Mouse (Mus musculus): ENCODE results near the gene Vmn2r35.
"Not testable (repeated sequence)": the region's sequence is repeated elsewhere in the genome, so short reads cannot be mapped to it uniquely, and the experiment has no call there.

GRCm38 (mm10) chr7:7794196-7794595 is 25.5 kb downstream of the Vmn2r35 start:
- TF ChIP-seq MYOG (IDR thresholded peaks at IDR 0.05; ENCODE audit: control insufficient read depth in 1 of 3, insufficient read depth in 1 of 3, insufficient read length in 2 of 3, low read depth in 2 of 3); MAX (IDR thresholded peaks at IDR 0.05; ENCODE audit: low read depth); REST (IDR thresholded peaks at IDR 0.05; ENCODE audit: insufficient read depth, insufficient read length); POLR2A (IDR thresholded peaks at IDR 0.05; ENCODE audit: insufficient read length, low read depth); TCF12 (IDR thresholded peaks at IDR 0.05; ENCODE audit: insufficient read depth, poor library complexity, severe bottlenecking); USF1 (IDR thresholded peaks at IDR 0.05; ENCODE audit: low read depth); POLR2AphosphoS2 (IDR thresholded peaks at IDR 0.05; ENCODE audit: insufficient read length, low read depth); E2F4 (IDR thresholded peaks at IDR 0.05; ENCODE audit: insufficient read depth); MYOD1 (IDR thresholded peaks at IDR 0.05; ENCODE audit: control insufficient read depth in 1 of 3, insufficient read length in 2 of 3, low read depth in 2 of 3); CEBPB (IDR thresholded peaks at IDR 0.05; ENCODE audit: insufficient read depth, poor library complexity, severe bottlenecking); SRF (IDR thresholded peaks at IDR 0.05; ENCODE audit: control insufficient read depth, insufficient read length, low read depth): not testable (repeated sequence)
